Mouse (Mus musculus): Measurements from ENCODE around the gene Bhlhe41.

GRCm38 (mm10) chr6:145861462-145862227, 3.7 kb downstream of the Bhlhe41 start:
- TF ChIP-seq CTCF (conservative IDR thresholded peaks at IDR 0.05; ENCODE audit: low read length) (no peak), POU5F1 (IDR thresholded peaks at IDR 0.05; ENCODE audit: borderline replicate concordance, low read length) (no peak), NANOG (IDR thresholded peaks at IDR 0.05; ENCODE audit: borderline replicate concordance, low read length) (no peak)
